Mouse (Mus musculus) limb, embryonic 11.5 days (tissue): ENCODE measurements around the gene Chd1l. TPM values are rescaled to one million over a fixed set of nuclear protein-coding genes. Genes with fewer than 3 reads are reported as not detected.
A peak's percentile ranks its signal among the peaks of the same experiment; 100 is the strongest.

Experiments used
- ATAC-seq: fragments of 200-750 bp; cut with Nextera tagmentation; 2 replicates; pipeline ENCODE4 v1.8.0; 2017; ENCODE audit warnings: low read depth; ENCODE audit not compliant: insufficient number of reproducible peaks, low FRiP score, low TSS enrichment
- DNase-seq: peaks from one replicate; pipeline ENCODE4 v3.0.0-alpha.2; 2015; ENCODE audit warnings: low spot score
- H3K27ac ChIP-seq: fragments of 300-500 bp; sonication (generic); replicated peaks from 2 replicates; pipeline ENCODE4 v1.5.1; 2014; ENCODE audit warnings: low read depth, mild to moderate bottlenecking, low read length
- H3K27me3 ChIP-seq: fragments of 300-500 bp; sonication (generic); 2 replicates; pipeline ENCODE4 v1.6.1; 2014; ENCODE audit warnings: mild to moderate bottlenecking, low read length, mixed read lengths; ENCODE audit not compliant: control insufficient read depth, insufficient read depth
- H3K36me3 ChIP-seq: fragments of 300-500 bp; sonication (generic); 2 replicates; pipeline ENCODE4 v1.6.1; 2014; ENCODE audit warnings: mild to moderate bottlenecking, low read length, moderate library complexity, mixed read lengths; ENCODE audit not compliant: control insufficient read depth, insufficient read depth
- H3K4me1 ChIP-seq: fragments of 300-500 bp; sonication (generic); 2 replicates; pipeline ENCODE4 v1.6.1; 2014; ENCODE audit warnings: low read length, mixed read lengths; ENCODE audit not compliant: control insufficient read depth, insufficient read depth
- H3K4me2 ChIP-seq: fragments of 300-500 bp; sonication (generic); 2 replicates; pipeline ENCODE4 v1.6.1; 2014; ENCODE audit warnings: low read depth, mild to moderate bottlenecking, moderate library complexity; ENCODE audit not compliant: severe bottlenecking
- H3K4me3 ChIP-seq: fragments of 300-500 bp; sonication (generic); 2 replicates; pipeline ENCODE4 v1.5.1; 2014; ENCODE audit warnings: low read depth, low read length
- H3K9ac ChIP-seq: fragments of 300-500 bp; sonication (generic); 2 replicates; pipeline ENCODE4 v1.6.1; 2014; ENCODE audit warnings: mild to moderate bottlenecking, low read length
- H3K9me3 ChIP-seq: fragments of 300-500 bp; sonication (generic); 2 replicates; pipeline ENCODE4 v1.6.1; 2016; ENCODE audit warnings: low read length; ENCODE audit not compliant: control insufficient read depth
- WGBS: fragments of 180-500 bp; shearing (Covaris S2); extraction: QIAGEN DNeasy Blood & Tissue Kit; methylation state at CpG from one replicate; pipeline ENCODE4 v1.1.7; 2014; 5-methylcytosine and 5-hydroxymethylcytosine counted together
- polyA plus RNA-seq: library from polyadenylated mRNA; unstranded; fragments of >200 nt; fragmentation: Nextera tagmentation; extraction: Ambion mirVana; gene quantifications from 2 replicates; pipeline ENCODE4 v1.2.1, GENCODE M21; 2014

Gene Chd1l
- polyA plus RNA-seq, 1 experiment from 2014 or later, result 21.5 TPM

DNA sequence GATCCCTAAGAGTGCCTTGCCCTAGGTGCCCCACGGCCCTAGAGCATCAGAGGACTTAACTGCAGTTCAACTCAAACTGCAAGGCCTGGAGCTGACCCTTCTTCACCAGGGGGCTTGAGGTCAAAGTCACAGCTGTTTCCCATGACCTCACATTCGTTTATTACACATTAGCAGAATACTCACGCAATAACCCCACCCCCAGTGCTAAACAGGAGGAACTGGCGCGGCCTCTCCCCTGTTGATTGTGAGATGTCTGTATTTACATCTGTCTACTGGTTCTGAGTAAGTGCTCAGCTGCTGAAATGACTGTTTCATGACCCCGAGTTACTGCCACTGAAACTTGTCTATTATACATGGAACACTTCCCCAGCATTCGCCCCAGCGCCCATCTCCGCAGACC lies 22.3 kb downstream of the Chd1l start:
- no peak overlapping the region for H3K4me2 ChIP-seq
- no peaks in the 10 kb centered on the region for H3K9me3 ChIP-seq
- DNase-seq (no peak), ATAC-seq (no peak)
- WGBS, result 74% methylated on average over 9 of the region's 9 CpGs
- no peaks in the 10 kb centered on the region for H3K36me3 ChIP-seq
- no peak overlapping the region for H3K9ac ChIP-seq
- no peaks in the 10 kb centered on the region for H3K4me1 ChIP-seq
- no peaks in the 10 kb centered on the region for H3K27me3 ChIP-seq
- no peak overlapping the region for H3K4me3 ChIP-seq
- H3K27ac ChIP-seq, result no peak overlapping the region

DNA sequence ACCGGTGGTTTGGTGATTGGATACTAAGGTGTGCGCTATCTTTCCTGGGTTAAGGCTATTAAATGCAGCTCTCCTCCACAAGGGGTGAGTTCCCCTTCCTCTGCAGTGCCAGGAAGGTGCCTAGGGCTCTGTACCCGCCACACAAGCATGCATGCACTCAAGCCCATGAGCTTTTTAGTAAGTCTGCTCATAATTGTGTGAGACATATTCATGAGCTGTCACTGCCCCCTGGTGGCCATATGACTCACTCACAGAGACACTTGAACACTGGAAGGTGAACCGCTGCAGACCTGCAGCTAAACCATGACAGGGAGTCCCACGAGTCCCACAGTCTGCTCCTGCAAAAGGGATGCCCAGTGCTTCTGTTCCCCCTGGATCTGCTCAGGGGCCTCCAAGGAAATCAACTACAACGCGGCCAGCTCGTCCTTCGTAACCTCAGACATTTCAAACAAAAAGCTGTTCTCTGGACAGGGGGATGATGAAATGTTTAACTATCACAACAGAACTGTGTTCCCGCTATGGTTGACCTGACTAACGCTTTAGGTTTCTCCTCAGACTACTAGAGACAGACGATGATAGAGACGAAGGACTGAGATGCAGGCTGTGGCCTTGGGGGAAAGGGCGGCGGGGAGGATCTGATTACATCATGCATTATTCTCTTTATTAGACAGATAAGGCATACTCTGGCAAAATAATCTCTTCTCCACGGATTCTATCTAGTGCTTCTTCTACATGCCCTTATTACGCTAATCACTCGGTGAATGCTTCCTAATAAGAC lies 24.4 kb downstream of the Chd1l start:
- 78% methylated on average over 18 of the region's 18 CpGs for WGBS
- H3K27ac ChIP-seq, result no peak overlapping the region
- no peak overlapping the region for H3K4me2 ChIP-seq
- no peak overlapping the region for H3K4me3 ChIP-seq
- no peaks in the 10 kb centered on the region for H3K4me1 ChIP-seq
- H3K36me3 ChIP-seq, result 0 out of 2 replicates have a peak, but pooled peaks cover 2% of the 10 kb centered on the region
- H3K9ac ChIP-seq, result no peak overlapping the region
- peak; percentile 60; the same call in 1 of the 2 replicates for ATAC-seq
- no peaks in the 10 kb centered on the region for H3K9me3 ChIP-seq
- peak; percentile 87 for DNase-seq
- H3K27me3 ChIP-seq, result no peaks in the 10 kb centered on the region

DNA sequence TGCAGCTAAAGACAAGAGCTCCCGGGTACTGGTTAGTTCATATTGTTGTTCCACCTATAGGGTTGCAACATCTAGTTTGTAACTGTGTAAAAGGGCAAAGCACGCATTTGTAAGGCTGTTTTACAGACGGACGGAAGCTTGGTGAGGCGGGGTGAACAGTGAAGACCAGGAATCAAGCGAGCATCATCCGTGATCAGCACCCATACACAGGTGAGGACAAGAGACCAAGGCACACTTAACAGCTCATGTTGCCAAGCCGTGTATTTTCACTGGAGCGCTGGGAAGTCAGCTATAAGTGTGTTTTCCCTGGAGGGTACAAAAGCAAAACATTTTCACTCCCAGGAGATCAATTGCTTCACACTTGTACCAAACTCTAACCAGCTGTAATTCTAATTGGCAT lies 36.2 kb downstream of the Chd1l start:
- WGBS, result 73% methylated on average over 9 of the region's 9 CpGs
- H3K27me3 ChIP-seq, result no peaks in the 10 kb centered on the region

DNA sequence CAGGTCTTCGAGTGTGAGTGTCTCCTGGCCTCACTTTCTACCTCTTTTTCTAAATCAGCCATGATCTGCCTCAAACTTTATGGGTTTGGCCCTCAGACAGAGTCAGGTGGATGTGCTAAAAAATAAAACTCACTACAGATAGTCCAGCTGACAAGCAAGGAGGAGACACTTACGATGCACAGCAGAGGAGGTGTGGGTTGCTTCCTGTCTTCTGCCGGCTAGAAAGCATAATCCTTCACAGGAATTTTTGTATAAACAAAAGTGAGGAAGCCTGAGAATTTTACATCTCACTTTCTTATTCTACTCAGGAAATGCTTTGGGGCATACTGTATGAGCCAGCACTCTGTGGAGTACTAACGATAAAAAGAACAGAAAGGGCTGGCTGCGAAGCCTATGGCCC lies 45.4 kb downstream of the Chd1l start:
- Histone ChIP-seq H3K4me2 (no peak overlapping the region), H3K36me3 (no peaks in the 10 kb centered on the region; the same call in 1 of the 2 replicates)
- 87% methylated on average over 5 of the region's 5 CpGs for WGBS

More for the DNA sequence above, 36.2 kb downstream of the Chd1l start:
- Histone ChIP-seq H3K4me3 (no peak overlapping the region), H3K4me2 (no peak overlapping the region), H3K9me3 (no peaks in the 10 kb centered on the region), H3K27ac (no peak overlapping the region), H3K4me1 (no peaks in the 10 kb centered on the region), H3K36me3 (no peaks in the 10 kb centered on the region), H3K9ac (no peak overlapping the region)
- DNase-seq (no peak), ATAC-seq (no peak)

DNA sequence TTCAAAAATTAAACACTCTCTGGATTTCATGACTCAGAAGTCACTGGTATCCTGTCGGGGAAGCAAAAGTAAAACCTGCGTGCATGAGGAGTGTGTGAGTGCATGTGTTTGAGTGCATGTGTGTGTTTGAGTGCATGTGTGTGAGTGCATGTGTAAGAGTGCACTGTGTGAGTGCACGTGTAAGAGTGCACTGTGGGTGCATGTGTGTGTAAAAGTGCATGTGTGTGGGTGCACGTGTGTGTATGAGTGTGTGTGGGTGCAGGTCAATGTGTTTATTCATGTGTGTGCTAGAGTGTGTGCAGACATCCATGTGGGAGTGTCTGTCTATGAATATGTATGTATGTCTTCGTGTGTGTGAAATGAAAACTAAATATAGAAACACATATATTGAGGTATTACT lies 51.4 kb downstream of the Chd1l start:
- H3K9me3 ChIP-seq, result no peaks in the 10 kb centered on the region
- WGBS, result 87% methylated on average over 5 of the region's 5 CpGs
- H3K4me1 ChIP-seq, result no peaks in the 10 kb centered on the region
- H3K27me3 ChIP-seq, result no peaks in the 10 kb centered on the region
- no peak overlapping the region for H3K27ac ChIP-seq
- ATAC-seq (no peak), DNase-seq (no peak)
- no peak overlapping the region for H3K9ac ChIP-seq
- H3K36me3 ChIP-seq, result no peaks in the 10 kb centered on the region
- no peak overlapping the region for H3K4me3 ChIP-seq
- no peak overlapping the region for H3K4me2 ChIP-seq

More for the DNA sequence above, 45.4 kb downstream of the Chd1l start:
- H3K9me3 ChIP-seq, result no peaks in the 10 kb centered on the region
- ATAC-seq (no peak), DNase-seq (no peak)
- no peak overlapping the region for H3K27ac ChIP-seq
- no peak overlapping the region for H3K9ac ChIP-seq
- H3K27me3 ChIP-seq, result no peaks in the 10 kb centered on the region
- no peak overlapping the region for H3K4me3 ChIP-seq
- no peaks in the 10 kb centered on the region for H3K4me1 ChIP-seq

DNA sequence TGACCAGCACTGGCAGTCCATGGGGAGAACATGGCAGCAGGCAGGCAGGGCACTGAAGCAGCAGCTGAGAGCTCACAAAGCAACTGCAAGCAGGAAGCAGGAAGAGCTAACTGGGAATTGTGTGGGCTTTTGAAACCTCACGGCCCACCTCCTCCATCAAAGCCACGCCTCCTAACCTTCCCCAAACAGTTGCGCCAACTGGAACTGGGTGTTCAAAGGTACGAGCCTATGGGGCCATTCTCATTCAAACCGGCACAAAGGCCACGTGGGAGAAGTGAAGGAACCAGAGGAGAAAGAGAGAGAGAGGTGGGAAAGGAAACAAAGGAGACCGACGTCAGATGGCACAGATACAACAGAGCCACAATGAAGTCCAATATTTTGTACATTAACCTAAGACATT lies 63.8 kb downstream of the Chd1l start:
- no peak for ATAC-seq
- H3K9ac ChIP-seq, result no peak overlapping the region

DNA sequence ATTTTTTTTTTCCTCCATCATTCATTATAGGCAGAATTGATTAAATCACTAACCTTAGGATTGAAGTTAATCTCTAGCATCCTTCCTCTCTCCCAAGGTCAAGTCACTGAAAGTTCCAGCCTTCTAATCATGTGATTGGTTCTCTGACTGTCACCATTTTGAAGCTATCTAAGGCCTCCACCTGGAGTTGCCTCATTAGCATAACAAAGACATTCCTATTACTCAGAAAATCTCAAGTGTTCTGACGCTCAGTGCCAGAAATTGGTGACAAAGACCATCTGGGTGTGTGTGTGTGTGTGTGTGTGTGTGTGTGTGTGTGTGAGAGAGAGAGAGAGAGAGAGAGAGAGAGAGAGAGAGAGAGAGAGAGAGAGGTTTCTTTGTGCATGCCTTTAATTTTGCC lies 69.8 kb downstream of the Chd1l start:
- Histone ChIP-seq H3K4me3 (no peak overlapping the region), H3K27me3 (no peaks in the 10 kb centered on the region), H3K9ac (no peak overlapping the region), H3K9me3 (no peaks in the 10 kb centered on the region), H3K36me3 (no peaks in the 10 kb centered on the region), H3K4me1 (no peaks in the 10 kb centered on the region), H3K27ac (no peak overlapping the region), H3K4me2 (no peak overlapping the region)
- DNase-seq, result no peak
- no peak for ATAC-seq
- 78% methylated on average over 1 of the region's 1 CpGs for WGBS

More for the DNA sequence above, 63.8 kb downstream of the Chd1l start:
- DNase-seq, result no peak
- Histone ChIP-seq H3K27ac (no peak overlapping the region), H3K4me2 (no peak overlapping the region), H3K36me3 (no peaks in the 10 kb centered on the region), H3K4me1 (no peaks in the 10 kb centered on the region), H3K9me3 (no peaks in the 10 kb centered on the region), H3K4me3 (no peak overlapping the region), H3K27me3 (no peaks in the 10 kb centered on the region)
- 62% methylated on average over 8 of the region's 8 CpGs for WGBS

DNA sequence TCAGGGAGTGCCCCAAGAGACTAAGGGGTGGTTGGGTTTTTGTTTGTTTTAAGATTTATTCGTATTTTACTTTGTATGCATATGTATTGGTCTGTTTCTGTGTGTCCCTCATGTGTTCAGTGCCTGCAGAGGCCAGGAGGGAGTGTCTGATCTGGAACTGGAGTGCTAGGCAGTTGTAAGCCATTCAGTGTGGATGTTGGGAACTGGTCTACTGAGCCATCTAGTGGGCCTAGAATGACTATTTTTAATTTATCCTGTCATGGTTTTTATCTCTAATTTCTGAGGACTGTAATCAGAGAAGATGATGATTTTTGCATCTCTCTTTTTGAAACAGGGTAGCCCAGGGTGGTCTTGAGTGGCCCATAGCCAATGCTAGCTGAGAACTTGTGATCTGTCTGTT lies 71.4 kb downstream of the Chd1l start:
- Histone ChIP-seq H3K9ac (no peak overlapping the region), H3K4me1 (no peaks in the 10 kb centered on the region), H3K4me2 (no peak overlapping the region), H3K27me3 (no peaks in the 10 kb centered on the region), H3K36me3 (no peaks in the 10 kb centered on the region), H3K9me3 (no peaks in the 10 kb centered on the region), H3K4me3 (no peak overlapping the region), H3K27ac (no peak overlapping the region)
- no peak for DNase-seq
- no peak for ATAC-seq
- 47% methylated on average over 1 of the region's 1 CpGs for WGBS

DNA sequence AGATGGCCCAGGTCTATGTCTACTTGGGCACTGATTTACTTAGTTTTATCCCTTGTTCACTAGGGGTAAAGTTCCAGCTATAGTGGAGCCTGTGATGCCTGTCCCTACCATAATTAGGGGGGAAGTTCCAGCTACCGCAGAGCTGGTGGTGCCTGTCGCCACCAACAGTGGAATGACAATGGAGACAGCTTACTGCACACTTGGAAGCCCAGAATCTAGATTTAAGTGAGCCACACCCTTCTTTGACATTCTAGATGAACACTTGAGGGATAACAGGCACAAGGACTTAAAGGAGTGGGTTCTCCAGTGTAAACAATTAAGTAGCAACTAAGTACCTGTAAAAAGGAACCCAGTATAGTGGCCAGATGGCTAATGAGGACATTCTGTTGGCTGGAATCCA lies 73.0 kb downstream of the Chd1l start:
- WGBS, result 90% methylated on average over 2 of the region's 2 CpGs
- H3K36me3 ChIP-seq, result no peaks in the 10 kb centered on the region
- H3K27me3 ChIP-seq, result no peaks in the 10 kb centered on the region
- no peak overlapping the region for H3K4me3 ChIP-seq
- H3K27ac ChIP-seq, result no peak overlapping the region
- no peaks in the 10 kb centered on the region for H3K9me3 ChIP-seq
- no peak overlapping the region for H3K9ac ChIP-seq
- ATAC-seq (no peak), DNase-seq (no peak)
- H3K4me2 ChIP-seq, result no peak overlapping the region
- no peaks in the 10 kb centered on the region for H3K4me1 ChIP-seq
